Mouse (Mus musculus) spleen, adult 2 months (tissue): ENCODE results near the gene 2310030G06Rik.

Experiments used
- CTCF ChIP-seq: fragments of 200-500 bp; IDR thresholded peaks from 2 replicates; pipeline ENCODE4 v1.5.1; 2011; ENCODE audit warnings: mild to moderate bottlenecking, inconsistent platforms; ENCODE audit not compliant: insufficient read depth, insufficient read length, insufficient replicate concordance; ENCODE audit errors: extremely low read depth
- POLR2A ChIP-seq: fragments of 200-500 bp; IDR thresholded peaks from 2 replicates; pipeline ENCODE4 v1.6.1; 2011; ENCODE audit warnings: low read depth, low read length, inconsistent platforms

- no peak for TF ChIP-seq CTCF
- no peak for TF ChIP-seq POLR2A
Measured at GRCm38 (mm10) chr9:50732560-50732959, 13.8 kb downstream of the 2310030G06Rik start.
